Mouse (Mus musculus) cerebellum, adult 9-10 months (tissue): Measurements from ENCODE around the gene Vps45.
"Not testable (repeated sequence)": the region's sequence is repeated elsewhere in the genome, so short reads cannot be mapped to it uniquely, and the experiment has no call there.

Experiments
- DNase-seq: peaks from one replicate; pipeline ENCODE4 v3.0.0; 2022

Vps45 gene

DNA sequence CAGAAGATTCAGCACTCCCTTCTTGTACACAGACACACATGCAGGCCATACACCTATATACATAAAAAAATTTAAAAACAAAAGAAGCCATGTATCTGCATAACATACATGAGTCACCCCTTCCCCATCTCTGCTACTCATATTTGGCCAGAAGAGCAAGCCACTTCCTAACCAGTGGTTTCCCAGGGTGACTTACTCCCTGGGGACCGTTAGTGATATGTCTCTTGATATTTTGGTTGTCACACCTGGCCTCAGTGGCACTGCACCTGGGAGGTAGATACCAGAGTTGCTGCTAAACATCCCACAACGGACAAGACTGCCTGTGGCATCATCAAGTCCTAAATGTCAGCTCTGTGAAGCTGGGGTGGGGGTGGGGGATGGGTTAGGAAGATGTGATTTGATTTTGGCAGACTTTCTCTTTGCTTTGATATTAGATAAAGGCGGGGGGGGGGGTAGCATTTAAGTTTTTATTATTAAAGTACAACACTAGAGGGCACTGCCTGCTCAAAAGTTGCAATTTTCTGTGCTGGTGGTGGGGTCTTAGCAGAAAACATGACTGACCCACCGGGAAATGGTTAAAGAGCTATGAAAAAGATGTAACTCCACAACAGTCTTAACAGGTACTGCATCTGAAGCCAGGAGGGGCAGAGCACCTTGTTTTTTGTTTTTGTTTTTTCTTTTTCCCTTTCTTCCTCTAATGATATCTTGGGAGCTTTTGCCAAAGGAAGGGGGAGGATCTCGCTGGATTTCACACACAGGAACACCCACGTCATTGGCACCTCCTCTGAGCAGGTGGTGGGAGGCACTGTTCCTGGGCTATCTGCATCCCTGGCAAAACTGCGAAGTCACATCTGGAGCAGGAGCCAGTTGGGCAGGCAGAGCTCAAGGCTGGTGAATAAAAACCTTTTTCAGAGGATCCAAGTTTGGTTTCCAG lies 92.5 kb downstream of the Vps45 start:
- DNase-seq, result peak; percentile 81

GRCm38 (mm10) chr3:95963681-95964080 lies 94.6 kb downstream of the Vps45 start:
- no peak for DNase-seq

GRCm38 (mm10) chr3:95963230-95963629 lies 95.0 kb downstream of the Vps45 start:
- DNase-seq, result no peak

DNA sequence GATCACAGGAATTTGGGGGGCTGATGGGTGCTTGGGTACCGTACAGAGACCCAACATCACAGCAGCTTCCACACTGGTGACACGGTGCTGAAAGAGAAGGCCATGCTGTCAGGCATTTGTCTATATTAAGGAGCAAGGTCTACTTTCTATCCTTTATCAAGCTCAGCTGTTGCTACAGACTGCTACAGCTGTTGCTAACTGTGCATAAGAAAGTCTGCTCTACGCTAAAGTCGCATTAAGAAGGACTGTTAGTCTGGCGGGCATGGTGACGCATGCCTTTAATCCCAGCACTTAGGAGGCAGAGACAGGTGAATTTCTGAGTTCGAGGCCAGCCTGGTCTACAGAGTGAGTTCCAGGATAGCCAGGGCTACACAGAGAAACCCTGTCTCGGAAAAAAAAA lies 96.1 kb downstream of the Vps45 start:
- DNase-seq, result not testable (repeated sequence)

DNA sequence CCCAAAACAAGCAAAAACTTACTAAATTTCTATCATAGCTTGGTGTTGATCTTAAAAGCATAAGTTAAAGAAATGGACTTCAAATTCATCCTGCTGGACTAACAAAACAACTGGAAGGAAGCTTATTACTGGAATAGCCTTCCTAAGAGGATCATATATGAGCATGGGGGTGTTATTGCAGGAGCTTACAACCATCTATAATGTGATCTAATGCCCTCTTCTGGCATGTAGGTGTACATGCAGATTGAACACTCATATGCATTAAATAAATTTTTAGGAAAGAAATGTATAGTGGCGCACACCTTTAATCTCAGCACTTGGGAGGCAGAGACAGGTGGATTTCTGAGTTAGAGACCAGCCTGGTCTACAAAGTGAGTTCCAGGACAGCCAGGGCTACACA lies 98.5 kb downstream of the Vps45 start:
- no peak for DNase-seq

- DNase-seq, result no peak
Measured at GRCm38 (mm10) chr3:95959082-95959481, 99.2 kb downstream of the Vps45 start.

DNA sequence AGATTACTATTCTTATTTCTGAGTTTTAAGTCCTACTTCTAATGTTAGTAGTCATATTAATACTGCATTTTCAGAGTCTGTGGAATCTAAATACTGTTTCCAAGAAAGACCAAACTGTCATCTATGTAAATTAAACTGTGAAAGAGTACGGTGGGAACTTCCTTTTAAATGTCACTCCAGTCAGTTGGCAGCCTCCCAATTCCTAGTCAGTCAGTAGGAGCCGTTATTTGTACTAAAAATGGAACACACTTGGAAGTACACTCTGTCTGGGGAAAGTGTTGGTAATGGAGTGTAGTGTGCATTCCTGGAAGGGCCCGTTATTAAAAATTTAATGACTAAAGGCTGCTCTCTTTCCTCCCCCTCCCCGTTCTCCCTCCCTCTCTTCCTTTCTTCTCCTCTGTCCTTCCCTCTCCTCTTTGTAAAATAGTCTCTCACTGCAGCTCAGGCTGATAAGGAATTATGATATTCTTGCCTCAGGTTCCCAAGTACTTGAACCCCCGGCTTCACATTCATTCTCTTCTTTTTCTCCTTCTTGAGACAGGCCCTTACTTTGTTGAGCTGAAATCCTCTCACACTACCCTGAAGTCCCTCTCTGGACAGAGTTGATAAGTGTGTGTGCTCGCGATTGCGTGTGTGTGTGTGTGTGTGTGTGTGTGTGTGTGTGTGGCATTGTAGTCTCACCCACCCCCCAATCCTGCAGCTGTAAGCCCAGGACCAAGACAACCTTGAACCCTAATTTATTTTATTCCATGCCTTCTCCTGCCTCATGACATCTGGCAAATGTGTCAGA lies 100.7 kb downstream of the Vps45 start:
- DNase-seq, result no peak

- DNase-seq, result no peak
Measured at GRCm38 (mm10) chr3:95955318-95955717, 102.9 kb downstream of the Vps45 start.

GRCm38 (mm10) chr3:95954648-95955173 lies 103.6 kb downstream of the Vps45 start:
- not testable (repeated sequence) for DNase-seq

DNA sequence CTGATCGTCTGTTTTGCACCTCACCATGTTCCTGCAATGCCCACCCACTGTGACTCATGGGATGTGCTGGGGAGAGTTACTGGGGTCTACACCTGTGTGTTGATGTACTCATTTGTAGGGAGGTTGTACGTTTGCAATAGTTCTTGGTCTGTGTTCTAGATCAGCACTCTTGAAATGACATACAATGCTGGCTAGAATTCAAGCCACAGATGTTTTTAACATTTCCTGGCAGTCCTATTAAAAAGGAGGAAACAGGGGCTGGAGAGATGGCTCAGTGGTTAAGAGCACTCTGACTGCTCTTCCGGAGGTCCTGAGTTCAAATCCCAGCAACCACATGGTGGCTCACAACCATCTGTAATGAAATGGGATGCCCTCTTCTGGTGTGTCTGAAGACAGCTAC lies 104.7 kb downstream of the Vps45 start:
- no peak for DNase-seq

DNA sequence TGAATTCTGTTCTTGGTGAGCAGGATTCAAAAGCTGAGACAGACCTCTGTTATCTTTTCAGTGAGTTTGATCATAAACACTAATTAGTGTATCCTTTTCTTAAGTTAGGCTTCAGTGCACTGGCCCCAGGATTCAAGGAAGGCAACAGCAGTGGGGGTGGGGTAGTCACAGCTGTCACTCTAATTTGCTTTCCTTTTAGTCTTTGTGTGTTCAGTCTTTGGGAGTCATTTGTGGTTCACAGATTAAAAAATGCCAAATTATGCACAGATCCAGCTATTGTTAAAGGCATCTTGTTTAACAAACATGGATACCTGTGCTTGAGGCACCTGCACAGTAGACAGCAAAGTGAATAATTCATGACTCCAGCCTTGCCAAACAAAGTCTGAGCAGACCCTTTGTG lies 105.2 kb downstream of the Vps45 start:
- DNase-seq, result no peak

DNA sequence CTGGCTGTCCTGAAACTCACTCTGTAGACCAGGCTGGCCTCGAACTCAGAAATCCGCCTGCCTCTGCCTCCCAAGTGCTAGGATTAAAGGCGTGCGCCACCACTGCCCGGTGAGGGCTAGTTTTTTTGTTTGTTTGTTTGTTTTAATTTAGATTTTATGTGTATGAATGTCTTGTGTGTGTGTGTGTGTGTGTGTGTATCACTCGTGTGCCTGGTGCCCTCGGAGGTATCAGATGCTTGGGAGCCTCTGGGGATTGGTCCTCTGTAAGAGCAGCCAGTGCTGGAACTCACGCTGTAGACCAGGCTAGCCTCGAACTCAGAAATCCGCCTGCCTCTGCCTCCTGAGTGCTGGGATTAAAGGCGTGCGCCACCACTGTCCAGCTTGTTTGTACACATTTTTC lies 106.7 kb downstream of the Vps45 start:
- peak; percentile 53 for DNase-seq

- peak; percentile 95 for DNase-seq
Measured at GRCm38 (mm10) chr3:95950763-95951551, 107.3 kb downstream of the Vps45 start.
